Mouse (Mus musculus) urinary bladder, adult 18-20 months (tissue): Measurements from ENCODE around the gene Gck.
"Not testable (repeated sequence)": the region's sequence is repeated elsewhere in the genome, so short reads cannot be mapped to it uniquely, and the experiment has no call there.

ENCODE experiments used
- DNase-seq, 2 experiments: peaks; one replicate each; pipeline ENCODE4 v3.0.0; 2022; ENCODE audit warnings: low spot score in 2 of 2, mixed read lengths in 2 of 2

Gene Gck

GRCm38 (mm10) chr11:5908642-5909041, 41.2 kb downstream of the Gck start:
- peak in 1 of 2 experiments; percentile 35 for DNase-seq

- DNase-seq = no peak
These were observed 42.8 kb downstream of the Gck start for GRCm38 (mm10) chr11:5907096-5907495.

GRCm38 (mm10) chr11:5905778-5906518, 43.9 kb downstream of the Gck start:
- no peak for DNase-seq

GRCm38 (mm10) chr11:5904871-5905270, 45.0 kb downstream of the Gck start:
- DNase-seq = no peak

GRCm38 (mm10) chr11:5904357-5904756, 45.5 kb downstream of the Gck start:
- no peak for DNase-seq

- no peak for DNase-seq
These were observed 46.0 kb downstream of the Gck start for GRCm38 (mm10) chr11:5903844-5904243.

GRCm38 (mm10) chr11:5902390-5902789, 47.5 kb downstream of the Gck start:
- DNase-seq = no peak

GRCm38 (mm10) chr11:5901950-5902349, 47.9 kb downstream of the Gck start:
- DNase-seq = peak in 1 of 2 experiments; percentile 38

- DNase-seq = no peak
These were observed 48.6 kb downstream of the Gck start for GRCm38 (mm10) chr11:5901320-5901719.

GRCm38 (mm10) chr11:5899286-5899685, 50.6 kb downstream of the Gck start:
- no peak for DNase-seq

GRCm38 (mm10) chr11:5898531-5898930, 51.4 kb downstream of the Gck start, which contains the start of gene Myl7:
Gene Myl7, minus strand, starts transcription at chr11:5898782.
- DNase-seq = no peak

- no peak for DNase-seq
These were observed 52.0 kb downstream of the Gck start for GRCm38 (mm10) chr11:5897839-5898238.

- DNase-seq = no peak
These were observed 52.7 kb downstream of the Gck start for GRCm38 (mm10) chr11:5897230-5897629.

GRCm38 (mm10) chr11:5893807-5894206, 56.1 kb downstream of the Gck start:
- DNase-seq = no peak

- no peak for DNase-seq
These were observed 57.0 kb downstream of the Gck start for GRCm38 (mm10) chr11:5892810-5893368.

- DNase-seq = no peak
These were observed 57.7 kb downstream of the Gck start for GRCm38 (mm10) chr11:5892151-5892591.

- not testable (repeated sequence) for DNase-seq
These were observed 61.3 kb downstream of the Gck start for GRCm38 (mm10) chr11:5888563-5888962.

GRCm38 (mm10) chr11:5887250-5887649, 62.6 kb downstream of the Gck start:
- DNase-seq = no peak

GRCm38 (mm10) chr11:5886187-5886586, 63.7 kb downstream of the Gck start:
- DNase-seq = peak in 1 of 2 experiments; percentile 36

- DNase-seq = no peak
These were observed 67.4 kb downstream of the Gck start for GRCm38 (mm10) chr11:5882518-5882917.

GRCm38 (mm10) chr11:5879905-5880304, 70.0 kb downstream of the Gck start:
- DNase-seq = no peak

GRCm38 (mm10) chr11:5878661-5879060, 71.2 kb downstream of the Gck start:
- DNase-seq = no peak

- peak; percentile 92 to 96 for DNase-seq
These were observed 71.9 kb downstream of the Gck start, which contains the start of gene Pold2 for GRCm38 (mm10) chr11:5877921-5878526. Gene Pold2, minus strand, starts transcription at chr11:5878292.
